Mouse (Mus musculus) embryonic stem cell, embryonic (primary cell): ENCODE measurements around the gene Yipf4.

ENCODE experiments used
- CTCF ChIA-PET, 4 experiments: fragments of 300-600 bp in 2 of 4; fragments of 350-600 bp in 2 of 4; sonication (Branson Sonifier 250); formaldehyde crosslinking; loops; one replicate each; lab custom pipeline; 2022; ENCODE audit warnings: inconsistent platforms in 2 of 4; lab: Charles Lee
- POLR2A ChIA-PET, 4 experiments: fragments of 300-600 bp in 2 of 4; fragments of 350-600 bp in 2 of 4; sonication (Branson Sonifier 250); formaldehyde crosslinking; loops; one replicate each; lab custom pipeline; 2022; ENCODE audit warnings: antibody characterized with exemption in 4 of 4, inconsistent platforms in 1 of 4; lab: Charles Lee

The Yipf4 gene

DNA sequence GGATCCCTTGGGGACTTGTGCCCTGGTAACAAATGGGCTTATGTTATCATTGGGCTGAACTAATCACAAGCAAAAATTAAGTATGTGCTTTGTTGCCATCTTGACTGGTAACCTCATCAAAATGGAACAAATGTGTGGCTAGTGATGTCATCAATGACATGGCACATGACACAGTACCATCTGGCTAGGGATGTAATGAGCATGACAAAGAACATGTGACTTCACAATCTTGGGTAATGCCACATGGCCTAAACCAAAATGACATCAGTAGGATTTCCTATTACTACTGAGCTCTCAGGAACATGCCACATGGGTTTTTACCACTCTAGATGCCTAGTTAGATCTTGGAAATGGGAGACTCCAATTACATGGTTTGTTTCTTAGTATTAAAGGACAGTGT, 11.8 kb downstream of the Yipf4 start:
- ChIA-PET POLR2A (interaction anchor here in 2 of 4 experiments (0.8 to 1.3 kb wide), 3 partner anchors 12 to 27 kb away, joined by 3 to 5 read pairs (median 4); partner anchors contain the start of genes Birc6 (in 1 of the 2) and Yipf4 (in 1 of the 2)), CTCF (no interaction called here)

DNA sequence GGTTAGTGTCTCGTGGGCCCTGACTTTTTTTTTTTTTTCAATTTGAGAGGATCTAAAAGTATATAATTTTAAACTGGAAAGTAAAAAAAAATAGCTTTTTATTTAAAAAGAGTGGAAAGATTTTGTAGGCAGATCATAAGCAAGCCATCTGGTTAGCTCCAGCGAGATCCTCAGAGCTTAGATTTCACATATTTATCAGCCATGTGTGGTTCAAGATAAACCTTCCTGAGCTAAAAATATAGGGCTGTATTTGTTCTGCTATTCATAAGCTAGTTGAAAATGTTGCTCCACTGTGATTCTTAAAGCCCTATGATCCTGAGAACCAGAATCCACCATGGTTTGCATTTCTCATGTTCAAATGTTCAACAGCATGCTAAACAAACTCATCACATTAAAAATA, 18.6 kb downstream of the Yipf4 start:
- POLR2A ChIA-PET = interaction anchor here (0.6 to 3.1 kb wide), 12 partner anchors 9 to 214 kb away, joined by 3 to 28 read pairs (median 3); partner anchors contain the start of genes Birc6 (in 2 of the 4) and Yipf4 (in 1 of the 4)
- CTCF ChIA-PET = interaction anchor here in 2 of 4 experiments (0.7 kb wide), 2 partner anchors 10 to 112 kb away, joined by 4 to 11 read pairs; no protein-coding TSS in a partner anchor

DNA sequence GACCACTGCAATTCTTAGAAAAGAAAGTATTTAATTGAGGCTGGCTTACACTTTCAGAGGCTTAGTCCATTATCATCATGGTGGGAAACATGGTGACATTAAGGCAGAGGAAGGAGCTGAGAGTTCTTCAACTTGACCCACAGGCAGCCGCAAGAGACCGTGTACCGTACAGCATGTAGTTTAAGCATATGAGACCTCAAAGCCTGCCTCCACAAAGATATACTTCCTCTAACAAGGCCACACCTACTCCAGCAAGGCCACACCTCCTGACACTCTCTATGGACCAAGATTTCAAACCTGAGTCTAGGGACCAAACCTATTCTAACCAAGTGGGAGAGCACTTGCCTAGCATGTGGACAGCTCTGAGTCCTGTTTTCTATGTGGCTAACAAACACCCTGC, 19.3 kb downstream of the Yipf4 start:
- POLR2A ChIA-PET = interaction anchor here in 3 of 4 experiments (0.6 to 3.1 kb wide), 13 partner anchors 8 to 198 kb away, joined by 3 to 28 read pairs (median 4); partner anchors contain the start of genes Birc6 (in 2 of the 3) and Yipf4 (in 1 of the 3)
- CTCF ChIA-PET = no interaction called here

DNA sequence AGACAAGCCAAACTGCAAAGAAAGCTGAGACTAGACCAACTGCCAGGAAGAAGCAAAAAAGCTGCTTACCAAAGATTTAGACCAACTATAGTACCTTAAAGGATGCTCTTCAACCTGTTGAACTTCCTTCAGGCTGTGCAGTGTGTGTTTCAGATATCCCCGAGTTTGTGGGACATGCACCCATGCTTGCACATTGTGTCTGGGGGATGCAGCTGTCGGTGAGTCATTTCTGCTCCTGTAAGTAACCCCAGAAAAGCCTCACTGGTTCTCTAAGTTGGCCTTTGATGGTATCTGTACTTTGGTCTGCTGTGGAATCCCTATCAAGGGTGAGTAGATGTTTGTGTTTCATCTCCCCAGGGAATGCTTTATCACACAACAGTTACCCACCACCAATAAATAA, 23.0 kb downstream of the Yipf4 start:
- ChIA-PET POLR2A (interaction anchor here in 3 of 4 experiments (1.2 to 6.8 kb wide), 4 partner anchors 15 to 48 kb away, joined by 3 to 65 read pairs (median 12); partner anchors contain the start of gene Birc6 (in 3 of the 3)), CTCF (interaction anchor here in 1 of 4 experiments (0.6 kb wide), 1 partner anchor 123 kb away, joined by 7 read pairs; no protein-coding TSS in a partner anchor)

DNA sequence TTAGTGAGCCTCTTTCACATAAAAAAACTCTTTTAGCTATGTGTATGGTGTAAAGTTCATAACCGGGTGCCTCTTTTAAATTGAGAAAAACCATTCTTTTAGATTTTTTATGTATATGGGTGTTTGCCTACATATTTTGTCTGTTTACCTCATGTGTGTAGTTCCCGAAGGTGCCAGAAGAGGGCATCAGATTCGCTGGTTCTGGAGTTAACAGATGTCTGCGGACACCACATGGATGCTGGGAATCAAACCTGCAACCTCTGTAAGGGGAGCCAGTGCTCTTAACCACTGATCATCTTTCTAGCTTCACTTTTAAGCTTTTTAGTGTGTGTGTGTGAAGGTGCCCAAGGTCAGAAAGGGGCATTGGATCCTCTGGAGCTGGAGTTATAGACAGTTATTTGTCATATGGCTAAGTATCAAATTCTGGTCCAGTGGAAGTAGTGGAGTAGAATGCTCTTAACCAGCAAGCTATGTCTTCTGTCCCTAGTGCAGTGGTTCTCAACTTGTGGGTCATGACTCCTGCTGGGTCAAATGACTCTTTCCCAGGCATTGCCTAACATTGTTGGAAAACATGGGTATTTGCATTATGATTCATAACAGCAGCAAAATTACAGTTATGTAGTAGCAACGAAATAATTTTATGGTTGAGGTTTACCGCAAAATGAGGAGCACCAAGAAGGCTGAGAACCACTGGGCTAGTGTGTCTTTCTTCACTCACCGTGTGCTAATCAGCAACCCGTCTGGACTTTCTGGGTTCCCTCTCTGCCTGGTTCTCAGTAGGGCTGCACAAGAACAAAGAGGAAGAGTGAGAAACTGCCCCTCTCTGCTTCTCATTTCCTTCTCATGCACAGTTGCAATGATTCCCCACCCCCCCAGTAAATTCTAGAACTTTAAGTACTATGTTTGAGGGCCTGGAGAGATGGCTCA, 33.8 kb downstream of the Yipf4 start:
- POLR2A ChIA-PET = interaction anchor here in 2 of 4 experiments (0.6 to 1.5 kb wide), 5 partner anchors 10 to 1146 kb away, joined by 3 to 6 read pairs (median 3); no protein-coding TSS in a partner anchor
- CTCF ChIA-PET = interaction anchor here in 2 of 4 experiments (0.6 to 0.8 kb wide), 4 partner anchors 12 to 62 kb away, joined by 3 to 5 read pairs (median 3); no protein-coding TSS in a partner anchor

DNA sequence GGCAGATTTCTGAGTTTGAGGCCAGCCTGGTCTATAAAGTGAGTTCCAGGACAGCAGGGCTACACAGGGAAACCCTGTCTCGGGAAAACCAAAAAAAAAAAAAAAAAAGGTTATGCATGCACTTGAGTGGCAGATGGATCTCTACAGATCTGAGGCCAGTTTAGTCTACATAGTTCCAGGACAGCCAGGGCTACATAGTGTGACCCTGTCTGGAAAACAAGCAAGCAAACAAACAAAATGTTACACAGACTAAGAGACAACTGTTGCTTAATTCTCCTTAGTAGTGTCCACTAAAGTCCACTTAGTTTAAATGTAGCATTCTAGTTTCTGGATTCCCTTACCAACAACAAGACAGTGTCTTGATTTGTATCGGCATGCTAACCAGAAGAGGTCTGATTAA, 36.8 kb downstream of the Yipf4 start:
- ChIA-PET CTCF (no interaction called here), POLR2A (interaction anchor here in 3 of 4 experiments (0.7 to 19.2 kb wide), 23 partner anchors 10 to 232 kb away, joined by 3 to 451 read pairs (median 11); partner anchors contain the start of genes Slc30a6 (in 2 of the 3) and Spast (in 1 of the 3))

DNA sequence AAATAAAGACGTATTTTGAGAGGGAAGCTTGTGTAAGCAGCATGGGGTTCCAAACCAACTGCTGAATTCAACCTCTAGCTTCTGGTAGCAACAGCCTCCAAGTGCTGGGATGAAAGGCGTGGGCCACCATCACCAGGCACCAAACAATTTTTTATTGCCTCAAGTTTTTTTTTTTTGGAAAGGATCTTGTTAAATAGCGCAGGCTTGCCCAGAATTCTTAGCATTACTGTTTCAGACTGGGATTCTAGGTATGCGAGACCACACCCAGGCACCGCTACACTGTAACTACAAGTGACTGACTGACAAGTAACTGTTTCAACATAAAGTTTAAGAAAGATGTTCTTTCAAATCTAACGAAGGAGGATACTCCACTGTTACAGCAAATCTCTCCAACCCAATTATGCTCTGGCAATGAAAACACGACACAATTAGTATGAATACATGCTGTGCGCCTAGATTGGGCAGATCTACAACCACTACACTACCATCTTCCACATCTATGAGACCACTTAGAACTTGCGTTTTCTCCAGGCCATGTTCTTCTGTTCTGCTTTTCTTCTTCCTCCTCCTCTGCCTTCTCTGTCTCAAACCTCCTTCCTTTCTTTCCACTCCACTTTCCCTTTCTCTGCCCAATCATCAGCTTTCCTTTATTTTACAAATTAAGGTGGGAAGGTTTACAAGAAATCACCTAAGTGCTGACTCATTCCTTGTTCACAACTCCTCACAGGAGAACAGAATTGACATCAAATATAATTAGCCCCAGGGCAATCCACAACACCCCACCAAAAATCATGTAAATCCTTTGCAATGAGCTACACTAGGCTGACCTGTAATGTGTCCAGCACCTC, 37.7 kb downstream of the Yipf4 start:
- ChIA-PET CTCF (no interaction called here), POLR2A (interaction anchor here in 3 of 4 experiments (0.6 to 19.2 kb wide), 86 partner anchors 8 to 544 kb away, joined by 3 to 451 read pairs (median 6); partner anchors contain the start of genes Slc30a6 (in 3 of the 3), Ttc27 (in 2 of the 3), Yipf4 (in 2 of the 3) and Ltbp1 (in 1 of the 3))

DNA sequence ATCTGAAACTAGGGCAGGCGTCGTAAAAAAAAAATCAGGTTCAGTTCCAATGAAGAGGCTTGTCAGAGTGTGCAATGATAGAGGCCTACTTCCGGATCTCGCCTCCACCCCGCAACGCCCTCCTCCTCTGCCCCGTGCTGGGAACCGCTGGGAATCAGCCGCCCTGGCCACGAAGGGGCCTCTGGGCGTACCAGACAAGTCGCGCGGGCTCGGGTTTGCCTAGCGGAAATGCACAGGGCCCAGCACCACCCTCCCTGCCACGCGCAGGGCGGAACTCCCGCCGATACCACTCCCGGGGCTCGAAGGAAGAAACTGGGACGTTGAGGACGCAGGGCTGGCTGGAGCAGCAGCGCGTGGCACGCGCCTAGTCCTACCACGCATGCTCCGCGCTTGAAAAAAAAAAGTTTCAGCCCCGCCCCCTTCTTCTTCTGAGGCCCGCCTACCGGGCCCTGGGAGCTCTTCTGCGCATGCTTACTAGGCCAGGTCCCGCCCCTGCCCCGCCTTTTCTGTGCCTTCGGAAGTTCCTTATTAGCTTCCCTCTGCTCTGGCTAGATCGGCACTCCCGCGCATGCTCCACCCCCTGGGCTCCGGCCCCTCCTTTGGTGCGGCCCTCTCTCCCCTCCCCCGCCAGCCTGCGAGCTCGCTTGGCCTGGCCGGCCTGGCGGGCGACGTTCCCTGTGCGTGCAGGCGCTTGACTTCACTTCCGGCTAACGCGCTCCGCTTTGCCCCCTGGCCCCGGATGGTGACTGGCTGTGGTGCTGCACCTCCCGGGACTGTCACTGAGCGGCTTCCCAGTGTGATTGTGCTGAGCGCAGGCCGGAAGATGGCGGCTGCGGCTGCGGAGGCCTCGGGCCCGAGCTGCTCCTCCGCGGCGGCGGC, 38.7 kb downstream of the Yipf4 start, which contains the start of gene Birc6:
TSS of gene Birc6 (plus strand) at position 567 of the 879 bp plus-strand sequence.
- ChIA-PET POLR2A (interaction anchor here (0.6 to 19.2 kb wide), 173 partner anchors 9 to 1718 kb away, joined by 3 to 451 read pairs (median 4); partner anchors contain the start of genes Yipf4 (in 4 of the 4), Slc30a6 (in 3 of the 4), Spast (in 3 of the 4) and Ttc27 (in 3 of the 4)), CTCF (interaction anchor here in 3 of 4 experiments (0.6 to 0.8 kb wide), 5 partner anchors 9 to 278 kb away, joined by 3 to 5 read pairs (median 3); no protein-coding TSS in a partner anchor)

DNA sequence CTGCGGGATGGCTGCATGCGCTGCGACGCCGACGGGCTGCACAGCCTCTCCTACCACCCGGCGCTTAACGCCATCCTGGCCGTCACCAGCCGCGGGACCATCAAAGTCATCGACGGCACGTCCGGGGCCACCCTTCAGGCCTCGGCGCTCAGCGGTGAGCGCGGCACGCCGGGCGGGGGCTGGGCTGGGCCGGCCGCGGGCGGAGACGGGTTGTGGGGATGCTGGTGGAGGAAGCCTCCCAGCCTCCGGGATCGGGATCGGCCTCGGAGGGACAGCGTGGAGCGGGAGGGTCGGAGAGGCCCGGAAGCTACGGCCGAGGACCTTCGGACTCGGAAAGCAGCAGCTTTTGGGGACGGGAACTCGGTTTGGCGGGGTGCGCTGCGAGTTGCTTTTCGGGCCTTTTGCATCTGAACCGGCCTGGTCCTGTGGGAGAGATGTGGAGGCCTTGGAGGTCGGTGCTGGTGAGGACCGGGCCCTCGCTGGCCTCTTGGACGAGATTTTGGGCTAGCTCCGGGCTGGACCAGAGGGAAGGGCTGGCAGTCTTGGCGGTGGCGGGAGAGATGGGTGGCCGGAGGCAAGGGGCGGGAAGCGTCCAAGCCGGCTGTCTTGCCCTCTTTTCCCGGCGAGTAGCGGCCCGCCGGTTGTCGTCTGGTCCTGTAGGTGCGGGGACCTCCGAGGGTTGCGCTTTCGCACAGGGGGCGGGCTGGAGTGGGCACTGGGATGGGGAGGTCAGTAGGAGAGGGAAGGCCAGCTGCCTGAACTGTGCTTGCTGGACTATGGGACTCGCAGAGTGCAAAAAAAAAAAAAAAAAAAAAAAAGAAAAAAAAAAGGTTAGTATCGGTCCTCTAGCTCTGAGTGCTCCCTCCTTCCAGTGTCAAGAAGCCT, 39.6 kb downstream of the Yipf4 start:
- POLR2A ChIA-PET = interaction anchor here (0.6 to 19.2 kb wide), 158 partner anchors 8 to 1717 kb away, joined by 3 to 451 read pairs (median 5); partner anchors contain the start of genes Yipf4 (in 4 of the 4), Slc30a6 (in 3 of the 4), Ttc27 (in 3 of the 4) and Spast (in 2 of the 4)
- CTCF ChIA-PET = interaction anchor here in 2 of 4 experiments (0.6 to 0.8 kb wide), 4 partner anchors 8 to 360 kb away, joined by 3 read pairs; no protein-coding TSS in a partner anchor

DNA sequence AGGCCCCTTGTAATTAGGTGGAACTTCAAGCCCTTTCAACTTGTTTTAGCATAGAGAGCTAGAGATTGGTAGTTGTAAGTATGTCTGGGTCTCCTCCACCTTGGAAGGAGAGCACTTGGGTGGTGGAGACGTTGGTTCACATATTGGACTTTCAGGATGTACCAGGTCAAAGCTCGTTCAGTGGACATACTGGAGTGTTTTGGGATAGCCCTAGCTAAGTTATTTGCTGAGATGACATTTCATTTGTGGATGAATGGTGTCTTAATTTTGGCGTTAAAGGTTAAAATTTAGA, 40.2 kb downstream of the Yipf4 start:
- ChIA-PET CTCF (interaction anchor here in 2 of 4 experiments (0.7 to 1.0 kb wide), 2 partner anchors 98 to 360 kb away, joined by 3 to 6 read pairs; no protein-coding TSS in a partner anchor), POLR2A (interaction anchor here (0.6 to 19.2 kb wide), 21 partner anchors 9 to 1506 kb away, joined by 3 to 451 read pairs (median 9); partner anchors contain the start of genes Yipf4 (in 2 of the 4), Slc30a6 (in 1 of the 4) and Spast (in 1 of the 4))

DNA sequence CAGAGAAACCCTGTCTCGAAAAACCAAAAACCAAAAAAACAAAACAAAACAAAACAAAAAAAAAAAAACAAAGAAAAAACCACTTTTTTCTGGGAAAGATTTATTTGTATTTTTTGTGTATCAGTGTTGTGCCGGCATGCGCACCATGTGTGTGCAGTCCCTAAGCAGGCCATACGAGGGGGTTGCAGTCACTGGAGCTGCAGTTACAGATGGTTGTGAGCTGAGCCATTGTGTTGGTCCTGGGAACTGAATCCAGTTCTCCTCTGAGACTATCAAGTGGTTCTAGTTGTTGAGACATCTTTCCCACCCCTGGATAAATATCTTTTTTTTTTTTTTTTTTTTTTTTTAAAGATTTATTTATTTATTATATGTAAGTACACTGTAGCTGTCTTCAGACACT, 45.7 kb downstream of the Yipf4 start:
- ChIA-PET CTCF (interaction anchor here in 2 of 4 experiments (0.6 to 2.1 kb wide), 4 partner anchors 10 to 194 kb away, joined by 3 to 10 read pairs (median 3); no protein-coding TSS in a partner anchor), POLR2A (interaction anchor here in 2 of 4 experiments (0.6 to 19.2 kb wide), 8 partner anchors 10 to 133 kb away, joined by 3 to 451 read pairs (median 4); partner anchors contain the start of gene Yipf4 (in 1 of the 2))

DNA sequence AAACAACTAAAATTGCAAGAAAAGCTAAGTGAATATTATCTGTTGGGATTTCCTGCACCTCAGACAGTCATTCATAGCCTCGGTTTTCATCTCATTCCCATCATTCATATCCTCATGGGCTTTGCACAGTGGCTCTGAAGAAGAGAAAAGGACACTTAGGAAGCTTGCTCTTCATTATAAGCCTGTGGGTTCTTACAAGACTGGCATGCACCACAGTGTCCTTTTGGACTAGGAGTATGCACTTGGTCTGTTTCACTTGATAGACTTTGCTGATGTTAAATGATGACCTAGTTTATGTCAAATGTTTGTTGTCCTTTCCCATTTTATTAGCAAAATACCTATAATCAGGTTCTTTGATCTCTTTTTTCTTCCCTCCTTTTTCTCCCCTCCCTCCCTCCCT, 48.2 kb downstream of the Yipf4 start:
- ChIA-PET CTCF (interaction anchor here in 2 of 4 experiments (0.6 kb wide), 2 partner anchors 71 to 206 kb away, joined by 3 to 5 read pairs; no protein-coding TSS in a partner anchor), POLR2A (interaction anchor here (0.7 to 25.8 kb wide), 6 partner anchors 2 to 11 kb away, joined by 3 to 451 read pairs (median 20); partner anchors contain the start of gene Birc6 (in 4 of the 4))

DNA sequence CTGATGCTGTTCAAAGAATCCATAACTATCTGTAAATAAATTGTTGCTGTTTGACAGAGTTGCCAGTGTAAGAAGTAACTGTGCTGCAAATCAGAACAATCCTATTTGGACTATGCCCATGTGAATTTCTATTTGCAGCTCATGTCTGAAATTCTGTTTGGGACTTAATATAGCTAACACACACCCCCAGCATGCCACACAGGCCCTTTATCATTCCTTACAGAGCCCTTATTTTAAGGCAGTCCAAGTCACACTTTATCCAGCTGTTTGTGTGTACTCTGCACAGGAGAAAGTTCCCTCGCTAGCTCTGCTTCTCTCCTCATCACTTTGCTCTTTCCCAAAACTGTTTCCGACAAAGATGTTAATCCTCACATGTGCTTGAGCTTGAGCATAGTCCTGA, 54.3 kb downstream of the Yipf4 start:
- ChIA-PET POLR2A (interaction anchor here in 3 of 4 experiments (1.1 to 25.8 kb wide), 6 partner anchors 5 to 30 kb away, joined by 3 to 451 read pairs (median 40); partner anchors contain the start of gene Birc6 (in 3 of the 3)), CTCF (interaction anchor here in 1 of 4 experiments (2.8 kb wide), 1 partner anchor 9 kb away, joined by 10 read pairs; no protein-coding TSS in a partner anchor)
